Mouse (Mus musculus) kidney, postnatal 25 days (tissue): ENCODE measurements around the gene Myo10.

ENCODE experiments used
- DNase-seq, 2 experiments: peaks; one replicate each; pipeline ENCODE4 v3.0.0; 2021; ENCODE audit warnings: mixed read lengths in 2 of 2

Gene Myo10

DNA sequence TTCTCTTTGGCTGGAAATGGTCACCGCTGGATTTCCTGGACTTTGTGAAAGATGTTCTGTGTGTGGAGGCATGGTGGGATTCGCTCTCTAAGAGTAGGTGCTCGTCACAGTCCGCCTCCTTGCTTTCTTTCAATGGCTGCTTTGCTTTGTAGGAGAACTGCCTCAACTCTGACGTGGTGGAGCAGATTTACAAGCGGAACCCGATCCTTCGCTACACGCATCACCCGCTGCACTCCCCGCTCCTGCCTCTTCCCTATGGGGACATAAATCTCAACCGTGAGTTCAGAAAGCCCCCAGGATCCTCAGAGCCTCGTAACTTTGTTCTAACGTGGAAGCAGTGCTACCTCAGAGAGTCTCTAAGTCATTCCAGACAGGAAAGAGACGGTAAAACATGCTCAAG, 180.8 kb downstream of the Myo10 start:
- peak in 1 of 2 experiments; percentile 24 for DNase-seq

GRCm38 (mm10) chr15:25805336-25806110, 183.2 kb downstream of the Myo10 start:
- DNase-seq, result peak; percentile 79 to 83

DNA sequence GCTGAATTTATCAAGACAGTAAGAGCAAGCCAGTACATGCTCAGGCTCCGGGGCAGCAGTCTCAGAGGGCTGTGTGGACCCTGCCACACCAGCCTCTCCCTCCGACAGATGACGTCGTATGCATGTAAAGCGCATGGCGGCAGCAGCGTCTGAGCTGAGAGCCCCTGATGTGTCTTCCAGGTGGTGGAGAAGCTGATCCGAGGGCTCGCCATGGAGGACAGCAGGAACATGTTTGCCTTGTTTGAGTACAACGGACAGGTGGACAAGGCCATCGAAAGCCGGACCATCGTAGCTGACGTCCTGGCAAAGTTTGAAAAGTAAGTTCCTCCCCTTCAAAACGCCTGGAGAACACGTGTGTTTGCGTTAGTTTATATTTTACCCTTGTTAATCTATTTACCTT, 184.0 kb downstream of the Myo10 start:
- DNase-seq, result peak in 1 of 2 experiments; percentile 24

DNA sequence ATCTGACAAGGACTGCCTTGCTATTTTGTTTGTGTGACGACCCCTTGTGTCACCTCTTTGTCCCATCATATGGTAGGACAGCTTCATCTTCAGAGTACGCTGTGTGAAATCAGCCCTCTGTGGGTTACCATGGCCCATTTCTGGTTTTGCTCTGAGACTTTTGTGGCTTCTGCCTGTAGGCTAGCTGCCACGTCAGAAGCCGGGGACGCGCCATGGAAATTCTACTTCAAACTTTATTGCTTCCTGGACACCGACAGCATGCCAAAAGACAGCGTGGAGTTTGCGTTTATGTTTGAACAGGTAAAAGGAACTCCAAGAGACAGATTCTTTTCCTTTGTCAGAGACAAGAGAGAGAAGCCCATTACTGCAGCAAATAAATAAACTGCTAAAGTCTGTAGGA, 184.6 kb downstream of the Myo10 start:
- peak in 1 of 2 experiments; percentile 23 for DNase-seq

GRCm38 (mm10) chr15:25808677-25809460, 186.5 kb downstream of the Myo10 start:
- peak; percentile 63 to 78 for DNase-seq

- DNase-seq, result no peak
Measured at GRCm38 (mm10) chr15:25809669-25810068, 187.3 kb downstream of the Myo10 start.

DNA sequence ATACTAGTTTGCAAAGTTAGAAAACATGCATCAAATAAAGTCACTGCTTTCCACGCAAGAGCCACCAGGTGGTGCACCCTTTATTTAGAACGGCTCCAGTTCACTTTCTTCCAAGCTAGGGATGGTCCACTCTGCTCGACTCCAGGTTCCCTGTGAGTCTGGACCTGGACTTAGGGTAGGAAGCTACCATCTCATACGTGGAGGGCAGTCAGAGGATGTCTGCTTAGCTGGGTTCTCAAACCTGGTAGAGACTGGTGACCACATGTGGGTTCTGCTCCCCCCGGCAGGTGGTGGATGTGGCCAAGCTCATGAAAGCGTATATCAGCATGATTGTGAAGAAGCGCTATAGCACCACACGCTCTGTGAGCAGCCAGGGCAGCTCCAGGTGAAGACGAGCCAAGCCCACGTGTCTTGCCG, 189.5 kb downstream of the Myo10 start:
- peak; percentile 49 to 61 for DNase-seq

GRCm38 (mm10) chr15:25812479-25812878, 190.2 kb downstream of the Myo10 start:
- DNase-seq, result peak in 1 of 2 experiments; percentile 31

DNA sequence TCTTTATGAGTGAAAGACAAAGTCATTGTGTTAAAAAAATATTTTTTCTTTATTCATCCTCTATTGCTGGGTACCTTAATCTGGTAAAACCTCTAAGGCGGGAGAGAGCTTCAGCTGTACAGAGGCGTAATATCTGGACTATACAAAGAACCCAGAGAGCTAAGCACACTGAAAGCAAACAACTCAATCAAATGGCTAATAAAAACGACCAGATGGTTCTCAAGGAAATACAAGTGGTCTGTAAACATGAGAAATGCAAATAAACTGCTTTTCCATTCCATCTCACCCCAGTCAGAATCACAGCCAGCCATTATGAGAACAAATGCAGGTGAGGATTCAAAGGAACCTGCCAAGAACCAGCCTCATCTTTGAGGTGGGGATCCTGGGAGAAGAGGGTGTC, 192.2 kb downstream of the Myo10 start:
- DNase-seq, result no peak

DNA sequence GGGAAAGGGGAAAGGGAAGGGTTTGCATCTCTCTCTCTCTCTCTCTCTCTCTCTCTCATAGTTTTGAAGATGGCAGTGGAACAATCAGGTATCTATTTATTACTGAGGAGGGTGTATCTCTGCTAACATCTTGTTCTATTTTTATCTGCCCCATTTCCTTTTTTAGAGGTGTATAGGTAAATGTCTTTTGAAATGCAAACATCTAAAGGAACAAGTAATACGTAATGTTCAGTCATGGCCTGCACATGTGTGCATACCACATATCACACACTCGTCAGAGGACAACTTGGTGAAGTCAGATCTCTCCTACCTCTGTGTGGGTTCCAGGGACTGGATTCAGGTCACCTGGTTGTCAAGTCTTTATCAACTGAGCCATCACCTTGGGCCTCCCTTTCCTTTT, 194.9 kb downstream of the Myo10 start:
- DNase-seq, result peak in 1 of 2 experiments; percentile 14

GRCm38 (mm10) chr15:25821981-25822380, 199.7 kb downstream of the Myo10 start:
- DNase-seq, result no peak

DNA sequence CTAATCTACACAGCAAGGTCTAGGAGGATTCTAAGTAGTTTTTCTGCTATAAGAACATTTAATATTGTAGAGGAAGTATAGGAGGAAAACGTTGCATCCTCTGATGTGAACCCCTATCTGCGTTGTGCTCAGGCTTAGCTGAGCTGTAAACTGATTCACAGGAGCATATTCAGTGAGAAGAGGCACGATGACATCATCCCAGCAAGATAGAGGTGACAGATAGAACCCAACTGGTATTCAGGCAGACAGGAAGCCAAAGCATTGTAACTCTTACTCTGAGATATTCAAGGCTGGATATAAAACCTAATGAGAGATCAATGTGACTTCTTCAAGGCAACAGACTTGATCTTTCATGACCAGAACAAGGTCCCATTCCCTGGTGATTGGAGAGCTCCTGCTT, 200.3 kb downstream of the Myo10 start:
- no peak for DNase-seq

- DNase-seq, result peak; percentile 64 to 86
Measured at GRCm38 (mm10) chr15:25826531-25826961, 204.2 kb downstream of the Myo10 start.

DNA sequence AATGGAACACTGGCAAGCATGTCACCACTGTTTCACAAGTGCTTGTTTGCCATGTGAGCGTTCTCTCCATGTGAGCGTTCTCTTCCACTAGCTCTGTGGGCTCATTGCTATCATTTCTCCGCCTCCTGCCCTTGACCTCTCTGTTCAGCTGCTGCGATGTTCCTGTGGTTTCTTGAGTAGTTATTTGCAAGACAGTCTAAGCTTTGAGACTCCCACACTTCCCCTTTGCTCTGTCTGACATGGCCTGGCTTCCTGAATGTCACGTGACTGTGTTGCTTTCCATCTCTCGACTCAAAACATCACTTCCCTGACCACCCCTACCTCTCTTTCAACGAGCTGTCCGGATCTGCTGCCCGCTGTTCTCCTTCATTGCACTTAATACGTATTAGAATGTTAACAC, 206.1 kb downstream of the Myo10 start:
- DNase-seq, result no peak

GRCm38 (mm10) chr15:25830426-25830825, 208.1 kb downstream of the Myo10 start:
- no peak for DNase-seq

DNA sequence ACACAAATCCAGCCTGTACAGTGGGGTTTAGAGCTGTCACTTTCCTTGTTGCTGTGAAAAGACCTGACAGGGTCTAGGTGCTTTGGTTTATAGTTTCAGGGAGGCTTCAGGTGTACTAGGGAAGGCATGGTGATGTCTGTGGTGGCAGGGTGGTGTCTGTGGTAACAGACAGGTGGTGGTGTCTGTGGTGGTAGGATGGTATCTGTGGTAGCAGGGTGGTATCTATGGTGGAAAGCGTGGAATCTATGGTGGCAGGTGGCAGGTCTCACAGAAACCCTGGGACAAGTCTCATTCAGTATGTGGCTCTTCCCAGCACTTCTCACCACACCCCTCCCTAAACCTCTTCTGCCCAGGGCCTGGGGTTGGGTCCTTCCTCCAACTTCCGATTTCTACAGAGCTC, 212.0 kb downstream of the Myo10 start:
- DNase-seq, result no peak

DNA sequence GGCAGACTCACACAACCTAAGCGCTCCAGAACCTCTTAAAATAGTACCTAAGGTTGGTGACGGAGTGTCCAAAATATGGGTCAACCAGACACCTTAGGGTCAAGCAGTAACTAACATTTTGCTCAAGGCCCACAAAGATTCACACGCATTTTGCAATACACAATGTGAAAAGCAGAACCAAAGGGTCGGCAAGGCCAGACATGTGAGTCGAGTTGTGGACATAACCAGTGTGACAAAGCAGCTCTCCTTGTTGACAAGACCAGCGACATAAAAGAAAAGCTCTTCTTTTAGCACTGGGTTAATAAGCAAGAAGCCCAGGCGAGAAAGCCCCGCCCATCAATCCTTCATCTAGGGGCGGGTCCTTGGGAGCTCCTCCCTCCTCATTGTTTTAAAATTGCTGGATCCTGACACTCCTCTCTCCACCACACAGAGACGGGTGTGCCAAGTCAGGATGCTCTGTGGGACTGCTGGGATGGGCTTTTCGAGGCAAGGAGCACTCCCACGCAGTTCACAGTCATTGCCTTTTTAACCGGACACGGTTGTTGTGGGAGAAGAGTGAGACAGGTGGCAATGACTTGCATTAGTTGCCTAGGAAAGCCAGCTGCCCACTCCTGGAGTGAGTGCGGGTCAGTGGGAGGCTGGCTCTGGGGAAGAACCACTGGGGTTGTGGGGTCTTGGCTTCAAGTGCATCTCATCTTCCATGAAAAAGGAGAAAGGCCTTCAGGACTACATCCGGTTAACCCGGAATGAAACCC, 212.8 kb downstream of the Myo10 start:
- DNase-seq, result no peak

GRCm38 (mm10) chr15:25842462-25843085, 220.2 kb downstream of the Myo10 start:
- DNase-seq, result peak in 1 of 2 experiments; percentile 51

DNA sequence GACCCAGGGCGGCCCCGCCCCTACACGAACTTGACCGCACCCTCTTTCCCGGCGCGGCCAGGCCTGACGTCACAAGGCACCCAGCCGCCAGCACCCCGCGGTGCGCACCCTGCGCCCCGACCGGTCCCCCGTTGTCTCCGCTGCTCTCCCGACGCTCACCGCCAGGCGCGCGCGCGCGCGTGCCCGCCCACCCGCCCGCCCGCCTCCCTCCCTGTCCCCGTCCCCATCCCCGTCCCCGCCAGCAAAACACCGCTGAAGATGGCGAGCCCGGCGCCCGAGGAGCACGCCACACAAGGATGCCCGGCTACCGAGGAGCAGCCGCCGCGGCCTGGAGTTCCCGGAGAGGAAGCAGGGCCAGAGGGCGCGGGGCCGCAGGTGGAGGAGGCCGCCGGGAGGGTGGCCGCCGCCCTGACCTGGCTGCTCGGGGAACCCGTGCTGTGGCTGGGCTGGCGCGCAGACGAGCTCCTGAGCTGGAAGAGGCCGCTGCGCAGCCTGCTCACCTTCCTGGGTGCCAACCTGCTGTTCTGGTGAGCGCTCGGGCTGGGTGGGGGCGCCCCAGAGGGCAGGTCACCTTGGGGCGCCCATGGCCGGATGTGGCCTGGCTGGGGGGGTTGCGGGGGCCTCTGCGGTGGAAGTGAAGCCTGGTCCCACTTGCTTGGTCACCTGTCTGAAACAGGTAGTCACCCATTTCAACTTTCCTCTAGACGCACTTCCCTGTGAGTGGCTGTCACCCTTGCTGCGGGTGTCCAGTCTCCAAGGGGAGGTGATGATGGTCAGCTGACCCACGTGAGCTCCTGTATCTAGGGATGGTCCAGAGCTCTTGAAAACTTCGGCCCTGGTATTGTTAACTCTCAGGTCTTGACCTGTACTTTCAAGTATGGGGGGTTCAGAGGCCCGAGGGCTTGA, 221.0 kb downstream of the Myo10 start, which contains the start of gene Retreg1:
Gene Retreg1, plus strand, starts transcription at position 95 of the 906 bp plus-strand sequence.
- DNase-seq, result peak; percentile 88 to 94

DNA sequence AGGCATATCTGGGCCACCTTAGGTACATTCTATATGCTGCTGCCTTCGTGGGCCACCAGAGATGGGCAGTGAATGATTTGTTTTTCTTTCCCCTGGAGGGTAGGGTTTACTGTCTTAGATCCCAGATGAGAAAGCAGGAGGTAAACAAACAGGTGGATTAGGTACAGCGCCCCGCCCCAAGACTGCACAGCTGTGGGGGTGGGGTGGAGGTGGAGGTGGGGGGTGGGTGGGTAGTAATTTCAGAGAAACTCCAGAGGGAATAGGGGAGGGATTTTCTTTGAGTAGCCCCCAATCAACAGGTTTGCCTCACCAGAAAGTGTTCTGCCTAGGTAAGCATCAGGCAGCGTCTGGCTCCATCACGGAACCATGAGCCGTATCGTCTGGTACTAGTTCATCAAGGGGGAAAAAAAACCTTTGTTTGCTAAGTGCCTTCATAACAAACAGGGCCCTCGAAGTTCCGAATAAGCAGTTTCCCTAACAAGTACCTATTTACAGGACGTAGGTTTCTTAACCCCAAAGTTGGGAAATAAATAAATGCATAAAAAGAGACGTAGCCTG, 221.8 kb downstream of the Myo10 start:
- DNase-seq, result peak; percentile 24 to 55

- peak in 1 of 2 experiments; percentile 22 for DNase-seq
Measured at GRCm38 (mm10) chr15:25844771-25845170, 222.4 kb downstream of the Myo10 start.
